Mouse (Mus musculus) retina, adult 2 months (tissue): ENCODE data around the gene Alpl.
A peak's percentile ranks its signal among the peaks of the same experiment; 100 is the strongest.

Experiments used
- DNase-seq: peaks from one replicate; pipeline ENCODE4 v3.0.0-alpha.2; 2012; ENCODE audit warnings: low read depth, low spot score

The Alpl gene

GRCm38 (mm10) chr4:137737760-137738159 is 58.4 kb downstream of the Alpl start:
- DNase-seq = no peak

- DNase-seq = no peak
Measured at GRCm38 (mm10) chr4:137736220-137736701, 59.9 kb downstream of the Alpl start.

- DNase-seq = no peak
Measured at GRCm38 (mm10) chr4:137733459-137733858, 62.7 kb downstream of the Alpl start.

GRCm38 (mm10) chr4:137732962-137733361 is 63.2 kb downstream of the Alpl start:
- no peak for DNase-seq

- DNase-seq = no peak
Measured at GRCm38 (mm10) chr4:137732361-137732760, 63.8 kb downstream of the Alpl start.

- no peak for DNase-seq
Measured at GRCm38 (mm10) chr4:137731891-137732290, 64.3 kb downstream of the Alpl start.

GRCm38 (mm10) chr4:137730757-137731156 is 65.4 kb downstream of the Alpl start:
- no peak for DNase-seq

GRCm38 (mm10) chr4:137730134-137730533 is 66.0 kb downstream of the Alpl start:
- peak; percentile 76 for DNase-seq

- no peak for DNase-seq
Measured at GRCm38 (mm10) chr4:137729155-137729855, 66.9 kb downstream of the Alpl start.

- no peak for DNase-seq
Measured at GRCm38 (mm10) chr4:137728399-137729154, 67.6 kb downstream of the Alpl start.

- no peak for DNase-seq
Measured at GRCm38 (mm10) chr4:137727506-137728187, 68.5 kb downstream of the Alpl start.

- no peak for DNase-seq
Measured at GRCm38 (mm10) chr4:137726739-137727505, 69.3 kb downstream of the Alpl start.

- DNase-seq = no peak
Measured at GRCm38 (mm10) chr4:137725541-137726145, 70.5 kb downstream of the Alpl start.

GRCm38 (mm10) chr4:137724766-137725165 is 71.4 kb downstream of the Alpl start:
- DNase-seq = no peak

GRCm38 (mm10) chr4:137724212-137724611 is 72.0 kb downstream of the Alpl start:
- DNase-seq = no peak

GRCm38 (mm10) chr4:137723527-137723926 is 72.7 kb downstream of the Alpl start:
- DNase-seq = no peak

- peak; percentile 47 for DNase-seq
Measured at GRCm38 (mm10) chr4:137722692-137723427, 73.3 kb downstream of the Alpl start.

GRCm38 (mm10) chr4:137722230-137722629 is 74.0 kb downstream of the Alpl start:
- no peak for DNase-seq

GRCm38 (mm10) chr4:137721563-137721962 is 74.6 kb downstream of the Alpl start:
- DNase-seq = no peak

GRCm38 (mm10) chr4:137719378-137720077 is 76.7 kb downstream of the Alpl start:
- DNase-seq = no peak
